Mouse (Mus musculus) ES-Bruce4 (cell line): ENCODE data around the gene Atn1.

ENCODE experiments used
- CTCF ChIP-seq: IDR thresholded peaks from one replicate; pipeline ENCODE4 v1.8.1; 2011; ENCODE audit warnings: low read depth, low read length
- EP300 ChIP-seq: IDR thresholded peaks from 2 replicates; pipeline ENCODE4 v1.6.1; 2011; ENCODE audit warnings: low read depth, low read length; ENCODE audit not compliant: insufficient read depth

GRCm38 (mm10) chr6:124757909-124758848 is 1.9 kb upstream of the Atn1 start:
- no peak for TF ChIP-seq CTCF
- no peak for TF ChIP-seq EP300
